Mouse (Mus musculus) left cerebral cortex, adult 2 months (tissue): Measurements from ENCODE around the gene Dbx1. TPM values are rescaled to one million over a fixed set of nuclear protein-coding genes. Genes with fewer than 3 reads are reported as not detected.
A peak's percentile ranks its signal among the peaks of the same experiment; 100 is the strongest.

Experiments
- DNase-seq, 2 experiments: peaks; one replicate each; pipeline ENCODE4 v3.0.0; 2021 to 2022; ENCODE audit warnings: low spot score in 2 of 2, mixed read lengths in 1 of 2; ENCODE audit errors: extremely low spot score in 1 of 2
- H3K27ac ChIP-seq: fragments of 200-600 bp; 2 replicates; pipeline ENCODE4 v1.8.1; 2022
- H3K4me3 ChIP-seq: fragments of 200-600 bp; 2 replicates; pipeline ENCODE4 v1.8.1; 2022
- CTCF ChIP-seq: fragments of 200-600 bp; IDR thresholded peaks from 2 replicates; pipeline ENCODE4 v1.8.1; 2022; ENCODE audit warnings: antibody characterized with exemption, mild to moderate bottlenecking, moderate library complexity
- intact Hi-C: fragments of 180-260 bp; cut with DNase I; formaldehyde crosslinking; loops from one replicate; pipeline ENCODE4 v1.15.1; 2025
- total RNA-seq, 2 experiments: library from RNA; stranded (reverse); gene quantifications; 2 replicates each; pipeline ENCODE4 v1.2.3; 2021

The Dbx1 gene
- total RNA-seq, 2 experiments from 2014 or later: not detected

DNA sequence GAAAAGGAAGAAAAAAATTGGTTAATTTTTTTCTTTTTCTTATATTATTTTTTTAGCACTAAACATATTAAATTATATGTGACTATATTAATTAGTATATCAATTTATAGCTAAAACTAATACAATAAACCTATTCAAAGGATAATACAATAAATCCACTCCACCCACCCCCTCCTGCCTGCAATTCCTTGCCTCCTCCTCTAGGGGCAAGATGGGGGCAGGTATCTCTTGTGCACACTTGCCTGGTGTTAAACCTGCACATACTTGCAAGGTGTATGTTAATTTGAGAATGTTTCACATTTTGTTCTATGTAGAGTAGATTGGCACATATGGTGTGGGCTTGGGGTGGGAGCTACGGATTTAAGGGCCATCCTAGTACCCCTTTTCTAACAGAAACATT lies 16.5 kb downstream of the Dbx1 start:
- no peak overlapping the region for H3K27ac ChIP-seq
- peak; percentile 8; the same call in 1 of the 2 replicates for TF ChIP-seq CTCF
- intact Hi-C loops: no loop called here
- H3K4me3 ChIP-seq: no peak overlapping the region
- DNase-seq: no peak

DNA sequence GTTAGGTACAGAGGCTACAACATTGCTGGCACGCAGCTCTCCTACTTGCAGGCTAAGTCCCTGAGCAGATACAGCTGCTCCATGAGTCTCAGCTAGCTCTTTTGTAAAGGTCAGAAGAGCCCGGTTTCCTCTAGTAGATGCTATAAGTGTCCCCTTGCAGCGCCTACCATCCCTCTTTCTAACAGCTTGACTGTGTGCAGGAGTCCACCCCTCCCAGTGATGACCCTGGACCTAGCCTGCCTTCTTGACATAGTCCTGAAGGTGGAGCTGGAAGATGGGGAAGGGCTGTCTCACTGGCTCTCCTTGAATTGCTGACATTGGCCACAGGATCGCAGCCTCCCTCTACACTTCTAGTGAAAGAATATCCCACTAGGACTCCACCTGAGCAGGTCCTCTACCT lies 19.6 kb downstream of the Dbx1 start:
- no peak overlapping the region for H3K27ac ChIP-seq
- no peak overlapping the region for H3K4me3 ChIP-seq
- intact Hi-C loops: loop anchor here (5.0 kb wide), 1 partner anchor 305 kb away; no protein-coding TSS in a partner anchor
- DNase-seq: no peak
- TF ChIP-seq CTCF: no peak

DNA sequence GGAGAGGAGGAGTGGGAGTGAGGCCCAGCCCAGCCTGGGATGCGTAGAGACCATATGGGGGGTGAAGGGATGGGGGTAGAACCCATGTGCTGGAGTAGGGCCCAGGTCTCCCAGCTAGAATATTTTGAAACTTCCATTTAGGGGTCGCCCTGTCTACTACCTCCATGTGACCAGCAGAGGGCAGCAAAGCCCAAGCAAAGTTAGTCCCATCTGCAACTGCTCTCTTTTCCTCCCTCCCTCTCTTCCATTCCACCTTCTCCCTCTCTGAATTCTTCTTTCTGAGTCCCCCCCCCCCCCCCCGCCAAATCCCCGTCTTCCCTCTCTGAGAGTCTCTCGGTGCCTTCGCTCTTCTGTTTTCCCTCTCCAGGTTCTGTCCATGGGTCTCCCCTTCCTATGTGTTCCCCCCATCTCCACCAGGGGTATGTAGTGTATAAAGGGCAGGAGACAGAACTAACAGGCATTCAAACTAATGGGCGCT lies 20.4 kb downstream of the Dbx1 start:
- Histone ChIP-seq H3K27ac (no peak overlapping the region), H3K4me3 (no peak overlapping the region)
- intact Hi-C loops: loop anchor here (1.0 to 5.0 kb wide), 2 partner anchors 138 to 306 kb away; no protein-coding TSS in a partner anchor
- TF ChIP-seq CTCF: peak; percentile 71
- peak; percentile 50 to 70 for DNase-seq

GRCm38 (mm10) chr7:49604965-49605795 lies 31.5 kb downstream of the Dbx1 start:
- intact Hi-C loops: loop anchor here (5.0 kb wide), 1 partner anchor 113 kb away; no protein-coding TSS in a partner anchor
- DNase-seq: no peak
- no peak for TF ChIP-seq CTCF
- Histone ChIP-seq H3K27ac (peak overlapping the region; percentile 45; the same call in 1 of the 2 replicates), H3K4me3 (no peak overlapping the region)

DNA sequence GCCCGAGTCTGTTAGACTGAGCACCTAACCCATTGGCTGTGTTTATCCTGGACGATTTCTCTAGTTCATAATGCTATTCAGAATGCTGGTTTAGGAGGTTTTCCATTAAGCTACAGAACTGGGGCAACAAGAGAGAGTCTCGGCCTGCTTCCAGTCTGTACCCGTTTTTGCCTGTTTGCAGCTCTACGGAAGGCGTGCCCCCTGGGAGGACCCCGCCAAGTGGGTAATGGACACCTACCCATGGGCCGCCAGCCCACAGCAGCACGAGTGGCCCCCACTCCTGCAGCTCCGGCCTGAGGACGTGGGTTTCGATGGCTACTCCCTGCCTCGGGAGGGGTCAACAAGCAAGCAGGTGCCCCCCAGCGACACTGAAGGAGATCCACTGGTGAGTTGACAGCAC lies 32.4 kb downstream of the Dbx1 start:
- no peak overlapping the region for H3K4me3 ChIP-seq
- intact Hi-C loops: loop anchor here (5.0 kb wide), 1 partner anchor 112 kb away; no protein-coding TSS in a partner anchor
- no peak for TF ChIP-seq CTCF

DNA sequence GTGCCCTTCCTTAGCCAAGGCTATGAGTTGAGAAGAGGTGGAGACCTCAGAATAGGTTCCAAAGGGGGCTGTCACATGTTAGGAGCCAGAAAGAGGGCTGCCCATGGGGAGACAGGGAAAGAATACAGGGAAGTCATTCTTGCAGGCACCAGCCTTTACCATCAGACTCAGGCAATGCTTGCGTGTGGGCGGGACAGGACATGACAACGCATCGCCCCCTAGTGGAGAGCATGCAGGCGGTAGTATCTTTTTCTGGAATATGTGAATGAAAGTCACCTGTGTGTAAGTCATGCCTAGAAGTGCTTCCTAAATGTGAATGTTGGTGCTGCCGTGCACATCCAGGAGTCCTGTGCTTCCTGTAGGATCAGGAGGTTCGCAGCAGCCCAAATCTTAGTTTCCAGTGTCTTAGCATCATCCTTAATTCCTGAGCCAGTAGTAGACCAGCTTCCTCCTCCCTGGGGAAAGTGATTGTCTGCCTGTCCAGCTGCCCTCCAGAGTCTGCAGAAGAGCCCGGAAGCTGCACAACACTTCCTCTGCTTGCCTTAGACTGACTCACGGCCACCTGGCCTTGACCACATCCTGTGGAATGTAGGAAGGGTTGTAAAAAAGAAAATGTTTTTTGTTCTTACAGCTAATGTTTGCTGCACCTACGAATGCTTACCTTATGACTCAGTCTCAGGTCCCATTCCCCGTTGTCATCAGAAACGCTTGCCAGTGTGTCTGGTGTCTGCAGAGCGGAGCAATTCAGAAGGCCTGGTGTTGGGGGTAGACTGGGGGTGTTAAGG lies 35.3 kb downstream of the Dbx1 start:
- intact Hi-C loops: loop anchor here (2.0 to 5.0 kb wide), 2 partner anchors 109 to 131 kb away; no protein-coding TSS in a partner anchor
- peak overlapping the region; percentile 58 for H3K27ac ChIP-seq

More for the DNA sequence above, 32.4 kb downstream of the Dbx1 start:
- DNase-seq: no peak
- no peak overlapping the region; the same call in 1 of the 2 replicates for H3K27ac ChIP-seq

GRCm38 (mm10) chr7:49599950-49600349 lies 36.7 kb downstream of the Dbx1 start:
- DNase-seq: no peak
- H3K27ac ChIP-seq: peak overlapping the region; percentile 40; the same call in 1 of the 2 replicates
- intact Hi-C loops: loop anchor here (2.0 to 5.0 kb wide), 2 partner anchors 108 to 129 kb away; no protein-coding TSS in a partner anchor
- no peak for TF ChIP-seq CTCF
- no peak overlapping the region for H3K4me3 ChIP-seq

More for the DNA sequence above, 35.3 kb downstream of the Dbx1 start:
- DNase-seq: peak; percentile 77 to 79
- peak; percentile 81 for TF ChIP-seq CTCF
- no peak overlapping the region for H3K4me3 ChIP-seq

DNA sequence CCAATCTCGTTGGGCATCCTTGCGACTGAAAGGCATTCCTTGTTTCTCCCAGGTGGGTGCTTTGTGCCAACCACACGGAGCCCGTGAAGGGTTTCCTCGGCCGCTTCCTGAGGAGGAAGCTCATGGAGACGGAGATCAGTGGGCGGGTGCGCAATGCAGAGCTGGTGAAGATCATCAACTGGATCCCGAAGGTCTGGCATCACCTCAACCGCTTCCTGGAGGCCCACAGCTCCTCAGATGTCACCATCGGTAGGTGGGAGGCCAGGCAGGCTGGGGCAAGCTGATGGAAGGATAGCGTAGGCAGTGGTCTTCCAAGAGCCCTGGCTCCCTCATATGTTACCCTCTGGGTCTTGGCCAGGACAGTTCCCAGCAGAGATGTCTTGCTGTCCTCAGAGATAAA lies 38.4 kb downstream of the Dbx1 start:
- no peak overlapping the region for H3K4me3 ChIP-seq
- no peak for DNase-seq
- intact Hi-C loops: no loop called here
- H3K27ac ChIP-seq: peak overlapping the region; percentile 42; the same call in 1 of the 2 replicates
- no peak for TF ChIP-seq CTCF

DNA sequence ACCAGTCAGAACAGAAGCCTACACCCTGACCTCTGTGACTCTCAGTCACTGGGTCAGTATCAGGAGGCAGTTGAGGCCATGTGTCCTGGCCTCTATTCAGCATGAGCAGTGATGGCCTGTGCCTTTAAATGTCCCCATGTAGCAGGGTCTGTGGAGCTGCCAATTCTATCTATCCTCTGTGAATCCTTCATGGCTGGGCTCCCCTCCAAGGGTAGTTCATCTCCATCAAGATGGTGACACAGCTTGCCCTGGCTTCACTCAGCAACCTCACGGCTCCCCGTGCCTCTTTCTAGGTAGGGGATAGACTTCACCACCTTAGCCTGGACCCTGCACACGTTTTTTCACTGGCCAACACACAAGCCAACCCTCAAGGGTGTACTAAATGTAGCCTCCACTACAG lies 38.9 kb downstream of the Dbx1 start:
- H3K27ac ChIP-seq: peak overlapping the region; percentile 42; the same call in 1 of the 2 replicates
- H3K4me3 ChIP-seq: no peak overlapping the region
- DNase-seq: no peak
- intact Hi-C loops: no loop called here
- no peak for TF ChIP-seq CTCF

GRCm38 (mm10) chr7:49589635-49590034 lies 47.0 kb downstream of the Dbx1 start:
- no peak for TF ChIP-seq CTCF
- no peak overlapping the region for H3K4me3 ChIP-seq
- no peak overlapping the region for H3K27ac ChIP-seq
- intact Hi-C loops: no loop called here
- no peak for DNase-seq

DNA sequence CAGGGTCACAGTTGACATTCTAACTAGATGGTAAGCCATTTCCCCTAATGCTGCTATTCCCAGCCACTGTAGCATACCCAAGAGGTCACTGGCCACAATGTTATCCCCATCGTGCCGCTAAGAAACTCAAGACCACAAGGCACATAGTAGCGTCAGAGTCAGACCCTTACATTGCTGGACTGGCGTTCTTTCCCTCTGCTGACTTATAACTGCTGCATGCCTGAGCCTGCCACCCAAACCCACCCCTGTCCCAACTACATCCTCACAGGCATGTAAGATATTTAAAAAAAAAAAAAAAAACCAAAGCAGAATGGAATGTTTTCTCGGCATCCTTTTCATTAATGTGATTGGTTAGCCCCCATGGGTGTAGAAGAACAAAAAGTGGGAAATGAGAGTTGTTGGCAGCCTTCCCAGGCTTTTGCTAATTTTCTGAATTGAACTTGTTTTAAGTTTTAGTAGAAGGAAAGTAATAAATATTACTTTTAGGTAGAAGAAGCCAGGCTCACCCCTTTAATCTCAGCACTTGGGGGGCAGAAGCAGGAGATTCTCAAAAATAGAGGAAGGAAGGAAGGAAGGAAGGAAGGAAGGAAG lies 50.0 kb downstream of the Dbx1 start:
- TF ChIP-seq CTCF: no peak
- H3K27ac ChIP-seq: no peak overlapping the region
- intact Hi-C loops: no loop called here
- DNase-seq: no peak
- H3K4me3 ChIP-seq: no peak overlapping the region
